Mouse (Mus musculus): Measurements from ENCODE around the gene Pex7. TPM values are rescaled to one million over a fixed set of nuclear protein-coding genes. Genes with fewer than 3 reads are reported as not detected.

Pex7 gene
- polyA plus RNA-seq, 1 experiment from 2014 or later: 35.9 TPM

- Histone ChIP-seq H3K36me3 (ENCODE audit: control insufficient read depth, insufficient read depth, low read length) (no peaks in the 10 kb centered on the region), H3K9ac (ENCODE audit: low read depth, low read length) (no peak overlapping the region), H3K4me3 (ENCODE audit: low read length) (no peak overlapping the region), H3K9me3 (ENCODE audit: control insufficient read depth, low read length) (no peaks in the 10 kb centered on the region), H3K27me3 (replicated peaks; ENCODE audit: control insufficient read depth, insufficient read depth, low read length) (no peaks in the 10 kb centered on the region), H3K4me2 (ENCODE audit: low read length) (no peak overlapping the region), H3K4me1 (ENCODE audit: control insufficient read depth, insufficient read depth, low read depth, low read length) (no peaks in the 10 kb centered on the region), H3K27ac (ENCODE audit: low read depth, low read length) (no peak overlapping the region)
- 57% methylated on average over 9 of the region's 9 CpGs for WGBS
- ATAC-seq: peak; percentile 41; the same call in 1 of the 2 replicates
These were observed 95.9 kb downstream of the Pex7 start for GRCm38 (mm10) chr10:19811436-19812172.

DNA sequence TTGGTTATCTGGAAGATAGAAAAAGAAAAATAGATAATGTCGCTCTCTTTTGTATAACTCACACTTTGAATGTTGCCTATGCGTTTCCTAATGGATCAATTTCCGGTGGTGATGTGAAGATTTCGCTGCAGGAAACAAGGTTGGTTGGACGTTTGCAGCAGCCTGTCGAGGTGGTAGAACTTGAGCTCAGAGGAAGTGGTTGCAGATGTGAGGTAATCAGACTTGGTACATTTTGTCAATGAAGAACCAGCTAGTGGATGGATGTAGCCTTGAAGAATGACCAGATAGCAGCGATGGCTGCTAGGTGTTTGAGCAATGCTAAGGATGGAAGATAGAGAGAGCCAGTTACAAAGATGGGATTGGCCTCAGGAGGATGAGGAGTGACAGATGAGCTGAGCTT lies 102.7 kb downstream of the Pex7 start:
- H3K4me2 ChIP-seq (ENCODE audit: low read length): no peak overlapping the region
- 94% methylated on average over 7 of the region's 7 CpGs for WGBS
- no peaks in the 10 kb centered on the region for H3K36me3 ChIP-seq (ENCODE audit: control insufficient read depth, insufficient read depth, low read length)
- no peaks in the 10 kb centered on the region for H3K4me1 ChIP-seq (ENCODE audit: control insufficient read depth, insufficient read depth, low read depth, low read length)
- H3K27ac ChIP-seq (ENCODE audit: low read depth, low read length): no peak overlapping the region
- H3K9ac ChIP-seq (ENCODE audit: low read depth, low read length): no peak overlapping the region
- H3K27me3 ChIP-seq (replicated peaks; ENCODE audit: control insufficient read depth, insufficient read depth, low read length): no peaks in the 10 kb centered on the region
- H3K4me3 ChIP-seq (ENCODE audit: low read length): no peak overlapping the region
- no peaks in the 10 kb centered on the region for H3K9me3 ChIP-seq (ENCODE audit: control insufficient read depth, low read length)
- no peak for ATAC-seq

Other genes starting within 250 kb of the Pex7 start
- gene Il20ra, start 195.1 kb downstream of the Pex7 start, polyA plus RNA-seq (2015; fragmentation: Nextera tagmentation; extraction: Ambion mirVana): 0.44 and 0.75 TPM in 2 replicates
- gene Slc35d3, start 56.2 kb downstream of the Pex7 start, polyA plus RNA-seq (2015; fragmentation: Nextera tagmentation; extraction: Ambion mirVana): 2.4 and 2.9 TPM in 2 replicates
- 1.0 and 1.2 TPM in 2 replicates for gene Map3k5, start 26.8 kb upstream of the Pex7 start, polyA plus RNA-seq (2015; fragmentation: Nextera tagmentation; extraction: Ambion mirVana)
- gene Map7, start 240.8 kb upstream of the Pex7 start, polyA plus RNA-seq (2015; fragmentation: Nextera tagmentation; extraction: Ambion mirVana): 10.0 and 11.2 TPM in 2 replicates

Data from hindbrain, embryonic 16.5 days (tissue).